Mouse (Mus musculus) bone marrow, adult 2 months (tissue): ENCODE data around the gene Ppp1r14d. TPM values are rescaled to one million over a fixed set of nuclear protein-coding genes. Genes with fewer than 3 reads are reported as not detected.

ENCODE experiments used
- H3K27ac ChIP-seq: fragments of 200-500 bp; 2 replicates; pipeline ENCODE4 v1.5.1; 2012; ENCODE audit warnings: low read depth, mild to moderate bottlenecking, control low read depth, inconsistent platforms, low read length; ENCODE audit not compliant: control insufficient read depth, poor library complexity, insufficient read depth
- H3K4me1 ChIP-seq: fragments of 200-500 bp; 2 replicates; pipeline ENCODE4 v1.6.1; 2011; ENCODE audit warnings: low read length; ENCODE audit not compliant: control insufficient read depth, insufficient read depth
- H3K4me3 ChIP-seq: fragments of 200-500 bp; replicated peaks from 2 replicates; pipeline ENCODE3; 2011; ENCODE audit warnings: mild to moderate bottlenecking, low read depth, low read length, control low read depth; ENCODE audit not compliant: control insufficient read depth
- CTCF ChIP-seq: fragments of 200-500 bp; IDR thresholded peaks from 2 replicates; pipeline ENCODE4 v1.5.1; 2011; ENCODE audit warnings: low read length, control low read depth; ENCODE audit not compliant: control insufficient read depth, insufficient read depth
- POLR2A ChIP-seq: fragments of 200-500 bp; IDR thresholded peaks from 2 replicates; pipeline ENCODE4 v1.6.1; 2011; ENCODE audit warnings: low read depth, mild to moderate bottlenecking, control low read depth, low read length, borderline replicate concordance; ENCODE audit not compliant: control insufficient read depth
- WGBS: fragments of 180-500 bp; shearing (Covaris S2); methylation state at CpG from one replicate; pipeline ENCODE4 v1.1.7; 2018; 5-methylcytosine and 5-hydroxymethylcytosine counted together
- polyA plus RNA-seq: library from polyadenylated mRNA; stranded (reverse); fragments of >200 nt; gene quantifications from 2 replicates; pipeline ENCODE4 v1.2.4, GENCODE M21; 2011; ENCODE audit warnings: low replicate concordance; ENCODE audit not compliant: missing spikeins, insufficient read depth, insufficient read length

Ppp1r14d gene
- polyA plus RNA-seq, 1 experiment = not detected

GRCm38 (mm10) chr2:119207961-119208343 lies 21.8 kb downstream of the Ppp1r14d start:
- H3K27ac ChIP-seq = peak overlapping the region; percentile 80
- H3K4me1 ChIP-seq = peaks cover 1% of the 10 kb centered on the region; the same call in 1 of the 2 replicates
- H3K4me3 ChIP-seq = peak overlapping the region; percentile 96
- TF ChIP-seq CTCF (no peak), POLR2A (no peak)
- WGBS = 16% methylated on average over 6 of the region's 6 CpGs

DNA sequence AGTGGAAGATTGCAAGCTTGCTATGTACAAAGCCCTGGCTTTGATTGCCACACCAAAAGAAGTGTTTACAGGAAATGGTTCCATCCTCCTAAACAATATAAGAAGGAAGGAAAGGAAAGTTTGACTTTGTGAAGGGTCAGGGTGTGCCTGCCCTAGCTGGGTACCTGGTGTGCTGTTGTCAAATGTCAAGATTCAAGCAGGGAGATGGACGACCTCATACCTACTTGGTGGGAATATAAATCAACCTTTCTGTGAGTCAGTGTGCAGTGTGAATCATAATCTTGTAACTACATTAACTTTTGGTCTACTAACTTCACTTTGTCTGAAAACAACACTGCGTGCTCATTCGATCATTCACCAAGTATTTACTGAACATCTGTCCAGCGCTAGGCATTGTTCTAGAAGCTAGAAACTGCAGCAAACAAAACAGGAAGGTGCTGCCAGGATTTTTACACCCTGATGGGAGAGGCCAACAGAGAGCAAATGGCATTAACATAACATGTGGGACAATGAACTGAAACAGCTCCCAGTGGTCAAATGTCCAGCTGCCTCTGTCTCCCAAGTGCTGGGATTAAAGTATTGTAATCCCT lies 25.7 kb downstream of the Ppp1r14d start:
- peaks cover 3% of the 10 kb centered on the region; the same call in 1 of the 2 replicates for H3K4me1 ChIP-seq
- H3K27ac ChIP-seq = no peak overlapping the region
- H3K4me3 ChIP-seq = no peak overlapping the region
- 78% methylated on average over 4 of the region's 4 CpGs for WGBS
- TF ChIP-seq POLR2A = no peak

GRCm38 (mm10) chr2:119202914-119203453 lies 26.7 kb downstream of the Ppp1r14d start:
- Histone ChIP-seq H3K4me3 (no peak overlapping the region), H3K4me1 (peaks cover 3% of the 10 kb centered on the region; the same call in 1 of the 2 replicates), H3K27ac (no peak overlapping the region)
- 54% methylated on average over 5 of the region's 5 CpGs for WGBS
- no peak for TF ChIP-seq POLR2A

GRCm38 (mm10) chr2:119198934-119199333 lies 30.8 kb downstream of the Ppp1r14d start:
- Histone ChIP-seq H3K27ac (no peak overlapping the region), H3K4me3 (no peak overlapping the region), H3K4me1 (peaks cover 3% of the 10 kb centered on the region; the same call in 1 of the 2 replicates)
- WGBS = 88% methylated on average over 3 of the region's 3 CpGs
- TF ChIP-seq POLR2A = no peak
- TF ChIP-seq CTCF = no peak

DNA sequence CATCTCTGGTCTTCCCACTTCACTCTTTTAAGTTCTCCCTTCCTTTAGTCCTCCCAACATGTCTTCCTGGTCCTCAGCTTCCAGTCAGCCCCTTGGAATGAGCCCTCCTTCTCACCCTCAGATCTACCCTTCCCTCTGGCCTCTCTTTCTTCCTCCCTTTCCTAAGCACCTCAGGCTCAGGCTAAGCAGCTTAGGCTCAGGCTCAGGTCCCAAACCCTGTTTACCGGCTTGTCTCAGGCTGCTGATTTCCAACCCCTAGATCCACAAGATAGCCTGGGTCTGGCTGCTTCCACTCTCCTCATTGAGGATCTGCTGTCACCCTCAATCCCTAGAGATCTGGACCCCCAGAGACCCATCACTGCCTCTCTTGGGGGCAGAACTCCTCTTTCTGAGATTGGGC lies 31.7 kb downstream of the Ppp1r14d start:
- H3K27ac ChIP-seq = no peak overlapping the region
- H3K4me1 ChIP-seq = peaks cover 2% of the 10 kb centered on the region; the same call in 1 of the 2 replicates
- no peak for TF ChIP-seq POLR2A
- TF ChIP-seq CTCF = no peak
- 81% methylated on average over 1 of the region's 1 CpGs for WGBS
- no peak overlapping the region for H3K4me3 ChIP-seq

DNA sequence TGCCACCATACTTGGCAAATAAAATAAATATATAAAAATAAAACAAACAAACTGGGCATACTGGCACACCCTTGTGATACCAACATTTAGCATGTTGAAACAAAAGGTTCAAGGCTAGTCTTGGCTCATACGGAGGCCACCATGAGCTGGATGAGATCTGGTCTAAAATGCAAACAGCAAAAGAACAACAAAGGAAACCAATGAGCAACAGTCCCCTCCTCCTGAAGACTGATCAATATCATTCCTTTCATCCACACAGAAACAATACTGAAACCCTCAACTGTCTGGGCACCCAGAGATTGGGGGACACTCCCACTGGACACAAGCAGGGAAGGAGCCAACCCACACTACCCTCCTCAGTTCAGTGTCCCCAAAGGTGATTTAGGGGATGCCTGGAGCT lies 32.2 kb downstream of the Ppp1r14d start:
- Histone ChIP-seq H3K27ac (no peak overlapping the region), H3K4me1 (no peaks in the 10 kb centered on the region), H3K4me3 (no peak overlapping the region)
- TF ChIP-seq POLR2A (no peak), CTCF (no peak)
- WGBS = 84% methylated on average over 1 of the region's 1 CpGs

DNA sequence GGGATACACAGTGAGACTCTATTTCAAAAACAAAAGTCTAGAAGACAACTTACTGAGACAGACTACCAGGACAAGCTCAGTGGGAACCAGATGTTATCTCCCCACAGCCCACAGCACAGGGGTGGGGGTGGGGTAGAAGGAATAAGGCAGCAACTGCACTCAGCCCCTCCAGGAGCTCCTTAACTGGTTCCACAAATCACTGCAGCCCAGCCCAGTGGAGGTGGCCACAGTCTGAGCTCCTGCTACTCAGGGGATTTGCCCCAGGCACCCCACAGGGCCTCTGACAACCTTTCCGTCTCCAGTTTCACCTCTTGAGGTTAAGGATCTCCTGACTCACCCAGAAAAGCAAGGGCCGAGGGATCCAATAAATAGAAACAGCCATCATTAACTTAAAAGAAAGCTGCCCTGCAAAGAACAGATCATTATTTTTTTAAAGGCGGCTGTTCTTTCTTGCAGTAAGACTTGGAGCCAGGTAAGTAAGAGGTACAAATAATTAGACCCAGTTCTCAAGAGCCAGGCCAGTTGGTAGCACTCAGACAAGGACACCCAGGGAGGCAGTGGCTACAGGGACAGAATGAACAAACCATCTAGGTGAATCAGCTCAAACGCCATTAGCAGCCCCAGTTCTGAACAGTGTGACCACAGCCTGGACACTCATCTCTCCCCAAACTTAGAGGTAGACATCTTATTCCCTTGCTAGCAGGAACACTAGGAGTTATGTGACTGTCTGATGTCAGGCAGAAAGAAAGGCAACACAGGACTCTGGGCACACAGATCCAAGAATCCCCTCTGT lies 33.2 kb downstream of the Ppp1r14d start:
- H3K4me1 ChIP-seq = no peaks in the 10 kb centered on the region
- TF ChIP-seq POLR2A (no peak), CTCF (no peak)
- H3K4me3 ChIP-seq = no peak overlapping the region
- WGBS = 77% methylated on average over 4 of the region's 4 CpGs
- H3K27ac ChIP-seq = no peak overlapping the region

DNA sequence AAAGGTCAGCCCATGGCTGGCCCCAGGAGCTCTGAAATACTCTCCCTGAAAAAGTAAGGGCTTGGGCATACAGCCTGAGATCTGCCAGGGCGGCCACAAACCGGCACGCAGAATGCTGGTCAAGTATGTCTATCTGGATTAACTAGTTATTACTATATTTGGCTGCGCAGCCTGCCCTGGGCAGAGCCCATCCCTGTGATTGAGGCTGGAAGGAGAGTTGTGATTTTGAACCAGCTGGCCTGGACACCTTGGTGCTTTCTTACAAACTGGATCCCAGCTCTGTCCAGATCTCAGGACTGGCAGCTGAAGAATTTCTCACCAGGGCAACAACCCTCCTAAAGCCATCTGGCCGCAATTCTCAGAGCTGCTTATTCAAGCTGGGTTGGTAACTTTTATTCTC lies 35.6 kb downstream of the Ppp1r14d start:
- WGBS = 95% methylated on average over 5 of the region's 5 CpGs
- no peak for TF ChIP-seq CTCF
- TF ChIP-seq POLR2A = no peak
- H3K4me3 ChIP-seq = no peak overlapping the region

DNA sequence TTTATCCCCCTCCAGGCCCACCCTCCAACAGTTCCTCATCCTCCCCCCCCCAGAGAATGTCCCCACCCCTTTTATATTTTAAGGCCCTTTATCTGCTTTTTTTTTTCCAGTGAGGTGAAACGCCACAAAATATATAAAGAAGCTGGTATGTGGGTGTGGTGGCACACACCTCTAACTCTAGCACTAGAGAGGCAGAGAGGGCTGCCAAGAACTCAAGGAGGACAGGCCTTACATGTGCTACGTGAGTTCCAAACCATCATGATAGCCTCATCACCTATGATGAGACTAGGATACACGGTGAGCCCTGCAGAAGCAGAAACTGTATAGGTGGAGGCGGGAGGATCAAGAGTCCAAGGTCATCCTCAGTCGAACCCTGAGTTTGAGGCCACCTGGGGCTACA lies 38.7 kb downstream of the Ppp1r14d start:
- no peak for TF ChIP-seq POLR2A
- no peak for TF ChIP-seq CTCF
- peaks cover 1% of the 10 kb centered on the region; the same call in 1 of the 2 replicates for H3K4me1 ChIP-seq
- WGBS = 86% methylated on average over 5 of the region's 5 CpGs

More for the DNA sequence above, 35.6 kb downstream of the Ppp1r14d start:
- Histone ChIP-seq H3K4me1 (no peaks in the 10 kb centered on the region), H3K27ac (no peak overlapping the region)

More for the DNA sequence above, 38.7 kb downstream of the Ppp1r14d start:
- Histone ChIP-seq H3K4me3 (no peak overlapping the region), H3K27ac (no peak overlapping the region)
